Mouse (Mus musculus) embryo, embryonic 11 days (tissue): ENCODE data around the gene S100a5.
A peak's percentile ranks its signal among the peaks of the same experiment; 100 is the strongest.

Experiments
- DNase-seq: peaks from one replicate; pipeline ENCODE4 v3.0.0-alpha.2; 2015

Gene S100a5

GRCm38 (mm10) chr3:90608223-90608622, at the start of gene S100a5:
S100a5 (plus strand) TSS chr3:90608523.
- DNase-seq: no peak

GRCm38 (mm10) chr3:90560008-90560628, 48.2 kb upstream of the S100a5 start, which contains the start of gene S100a3:
S100a3 (plus strand) TSS chr3:90560578.
- DNase-seq: no peak

GRCm38 (mm10) chr3:90574691-90575090, 33.6 kb upstream of the S100a5 start:
- DNase-seq: no peak

- DNase-seq: no peak
These were observed 33.0 kb upstream of the S100a5 start for GRCm38 (mm10) chr3:90575320-90575719.

GRCm38 (mm10) chr3:90576351-90577001, 31.8 kb upstream of the S100a5 start:
- DNase-seq: no peak

- no peak for DNase-seq
These were observed 28.9 kb upstream of the S100a5 start for GRCm38 (mm10) chr3:90579433-90579832.

GRCm38 (mm10) chr3:90581141-90581540, 27.2 kb upstream of the S100a5 start:
- DNase-seq: no peak

- DNase-seq: no peak
These were observed 26.2 kb upstream of the S100a5 start for GRCm38 (mm10) chr3:90582156-90582555.

GRCm38 (mm10) chr3:90582556-90582955, 25.8 kb upstream of the S100a5 start:
- DNase-seq: no peak

GRCm38 (mm10) chr3:90583893-90584292, 24.4 kb upstream of the S100a5 start:
- DNase-seq: no peak

- DNase-seq: peak; percentile 81
These were observed 22.7 kb upstream of the S100a5 start for GRCm38 (mm10) chr3:90585595-90585994.

- DNase-seq: no peak
These were observed 22.2 kb upstream of the S100a5 start for GRCm38 (mm10) chr3:90586016-90586643.

GRCm38 (mm10) chr3:90586906-90587305, 21.4 kb upstream of the S100a5 start:
- DNase-seq: no peak

GRCm38 (mm10) chr3:90587361-90588101, 20.8 kb upstream of the S100a5 start:
- DNase-seq: no peak

GRCm38 (mm10) chr3:90589390-90589789, 18.9 kb upstream of the S100a5 start:
- no peak for DNase-seq

- DNase-seq: no peak
These were observed 18.4 kb upstream of the S100a5 start, which contains the start of gene S100a2 for GRCm38 (mm10) chr3:90589947-90590346. S100a2 (plus strand) TSS chr3:90590247.

- DNase-seq: no peak
These were observed 13.9 kb upstream of the S100a5 start for GRCm38 (mm10) chr3:90594466-90594865.

- no peak for DNase-seq
These were observed 12.8 kb upstream of the S100a5 start for GRCm38 (mm10) chr3:90595556-90595955.

GRCm38 (mm10) chr3:90596810-90597209, 11.5 kb upstream of the S100a5 start:
- no peak for DNase-seq

- DNase-seq: no peak
These were observed 10.6 kb upstream of the S100a5 start for GRCm38 (mm10) chr3:90597736-90598135.

- no peak for DNase-seq
These were observed 10.1 kb upstream of the S100a5 start for GRCm38 (mm10) chr3:90598212-90598611.

- no peak for DNase-seq
These were observed 8.9 kb upstream of the S100a5 start for GRCm38 (mm10) chr3:90599401-90599800.

GRCm38 (mm10) chr3:90600036-90600435, 8.3 kb upstream of the S100a5 start:
- no peak for DNase-seq
